Mouse (Mus musculus) brain, embryonic 14.5 days (tissue): ENCODE data around the gene Caskin1. TPM values are rescaled to one million over a fixed set of nuclear protein-coding genes. Genes with fewer than 3 reads are reported as not detected.

Experiments
- DNase-seq: peaks from one replicate; pipeline ENCODE4 v3.0.0-alpha.2; 2011; ENCODE audit warnings: low read depth
- CTCF ChIP-seq: fragments of 200-500 bp; IDR thresholded peaks from 2 replicates; pipeline ENCODE4 v1.5.1; 2012; ENCODE audit warnings: inconsistent platforms, mild to moderate bottlenecking, moderate library complexity, borderline replicate concordance; ENCODE audit not compliant: insufficient read depth, insufficient read length; ENCODE audit errors: extremely low read depth
- POLR2A ChIP-seq: fragments of 200-500 bp; IDR thresholded peaks from 2 replicates; pipeline ENCODE4 v1.6.1; 2012; ENCODE audit warnings: mild to moderate bottlenecking, inconsistent platforms, borderline replicate concordance; ENCODE audit not compliant: poor library complexity, insufficient read depth, insufficient read length, severe bottlenecking; ENCODE audit errors: extremely low read depth
- polyA plus RNA-seq: library from polyadenylated mRNA; depleted of rRNA; stranded (reverse); fragments of >200 nt; gene quantifications from 2 replicates; pipeline ENCODE4 v1.2.3, GENCODE M21; 2012

Gene Caskin1
- polyA plus RNA-seq, 1 experiment = 142 TPM

- TF ChIP-seq CTCF (no peak), POLR2A (0 out of 2 replicates have a peak, but pooled peaks have one; percentile 20)
- peak; percentile 72 for DNase-seq
These were observed 362 bp downstream of the Caskin1 start for GRCm38 (mm10) chr17:24488662-24489264.

- no peak for DNase-seq
- TF ChIP-seq CTCF (no peak), POLR2A (0 out of 2 replicates have a peak, but pooled peaks have one; percentile 5)
These were observed 1.0 kb downstream of the Caskin1 start for GRCm38 (mm10) chr17:24489265-24490030.

DNA sequence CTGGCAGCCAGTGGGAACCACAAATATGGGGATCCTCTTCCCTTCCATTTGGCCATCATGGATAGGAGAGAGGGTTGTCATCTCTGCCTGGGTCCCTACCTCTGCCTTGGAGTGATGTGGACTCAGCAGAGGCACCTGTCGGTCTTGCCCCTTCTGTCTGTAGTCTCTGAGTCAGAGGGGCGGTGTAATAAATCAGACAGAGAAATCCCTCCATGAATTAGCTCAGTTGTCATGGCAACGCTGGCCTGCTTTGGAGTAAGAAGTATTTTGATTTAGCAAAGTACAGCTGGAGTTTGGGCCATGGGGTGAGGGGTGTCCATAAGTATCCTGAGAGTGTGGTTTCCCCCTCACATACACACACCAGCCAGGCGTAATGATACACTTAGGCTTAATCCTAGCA, 2.0 kb downstream of the Caskin1 start:
- TF ChIP-seq POLR2A = no peak
- TF ChIP-seq CTCF = no peak
- peak; percentile 65 for DNase-seq

DNA sequence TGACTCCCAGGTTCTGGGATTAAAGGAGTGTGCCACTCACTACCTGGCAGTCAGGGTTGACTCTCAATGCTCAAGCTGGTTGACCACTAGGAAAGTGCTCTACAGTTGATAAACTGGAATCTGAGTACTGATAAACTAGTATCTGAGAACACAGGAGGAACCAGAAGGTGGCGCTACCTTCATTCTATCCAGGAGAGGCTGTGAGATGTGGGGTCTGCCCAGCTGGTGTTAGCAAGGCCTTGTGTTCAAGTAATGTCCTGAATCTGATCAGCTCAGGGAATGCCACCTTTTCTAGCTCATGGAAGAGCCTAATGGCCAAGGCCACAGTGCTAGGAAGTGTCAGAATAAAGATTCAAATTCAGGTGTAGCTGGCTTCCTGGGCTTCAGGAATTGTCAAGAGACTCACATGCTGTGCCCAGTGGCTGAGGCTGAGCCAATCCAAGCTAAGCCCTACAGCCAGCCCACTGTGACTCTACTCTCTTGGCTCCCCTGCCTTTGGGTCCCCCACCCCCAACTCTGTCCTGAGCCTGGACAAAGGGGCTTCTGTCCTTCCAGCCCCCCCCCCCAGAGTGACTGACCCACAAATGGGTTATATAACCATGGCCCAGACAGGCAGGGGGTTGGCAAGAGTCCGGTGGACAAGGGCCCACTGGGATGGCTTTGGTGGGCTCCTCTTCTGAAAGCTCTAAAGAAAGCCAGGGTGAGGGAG, 6.4 kb downstream of the Caskin1 start:
- DNase-seq = peak; percentile 66
- TF ChIP-seq POLR2A = no peak
- peak; percentile 45; the same call in 1 of the 2 replicates for TF ChIP-seq CTCF

DNA sequence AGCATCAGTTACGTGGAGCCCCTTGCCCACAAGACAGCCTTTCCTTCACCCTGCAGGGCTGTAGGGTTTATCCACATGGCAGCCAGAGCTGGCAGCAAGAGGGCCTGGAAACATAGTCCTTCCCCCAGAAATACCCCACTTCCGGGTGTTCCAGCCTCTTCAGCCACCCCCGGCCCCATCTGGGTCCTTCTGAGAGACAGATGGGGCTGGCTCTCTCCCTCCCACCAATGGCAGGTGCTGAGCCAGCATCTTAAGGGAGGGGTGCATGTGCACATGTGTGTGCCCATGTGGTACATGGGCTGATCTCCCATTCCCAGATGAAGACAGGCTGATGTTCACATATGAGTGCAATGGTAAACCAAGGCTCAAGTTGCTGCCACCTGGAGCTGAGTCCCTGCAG, 7.0 kb downstream of the Caskin1 start:
- TF ChIP-seq POLR2A (no peak), CTCF (no peak)
- peak; percentile 28 for DNase-seq

DNA sequence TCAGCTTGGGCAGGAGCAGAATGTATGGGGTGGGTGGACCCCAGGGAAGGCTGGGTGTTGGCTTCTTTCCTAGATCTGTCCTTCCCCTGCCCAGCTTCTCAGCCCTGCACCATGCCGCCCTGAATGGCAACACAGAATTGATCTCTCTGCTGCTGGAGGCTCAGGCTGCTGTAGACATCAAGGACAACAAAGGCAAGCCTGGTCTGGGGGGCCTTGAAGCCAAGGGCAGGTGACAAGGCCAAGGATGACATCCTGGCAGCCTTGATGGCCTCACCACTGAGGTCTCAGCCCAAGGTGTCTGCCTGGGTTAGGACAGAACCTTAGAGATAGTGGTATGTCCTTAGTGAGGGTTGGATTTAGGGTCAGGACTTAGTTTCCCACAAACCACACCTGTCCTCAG, 7.6 kb downstream of the Caskin1 start:
- no peak for TF ChIP-seq POLR2A
- no peak for TF ChIP-seq CTCF

DNA sequence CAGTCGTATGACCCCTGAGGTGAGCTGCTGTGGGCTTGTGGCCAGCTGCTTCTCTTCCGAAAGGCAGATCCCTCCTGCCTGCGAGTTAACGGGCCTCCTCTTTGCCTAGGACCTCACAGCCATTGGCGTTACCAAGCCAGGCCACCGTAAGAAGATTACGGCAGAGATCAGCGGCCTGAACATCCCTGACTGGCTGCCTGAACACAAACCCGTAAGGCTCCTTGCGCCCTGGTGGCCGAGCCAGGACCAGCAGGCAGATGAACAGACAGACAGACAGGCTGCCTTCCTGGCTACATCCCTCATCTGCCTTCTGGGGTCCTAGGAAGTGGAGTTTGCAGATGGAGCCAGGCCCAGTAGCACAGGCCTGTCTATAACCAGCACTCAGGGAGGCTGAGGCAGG, 13.8 kb downstream of the Caskin1 start:
- TF ChIP-seq CTCF (peak; percentile 13; the same call in 1 of the 2 replicates), POLR2A (no peak)
- DNase-seq = no peak

More for the DNA sequence above, 7.6 kb downstream of the Caskin1 start:
- no peak for DNase-seq

DNA sequence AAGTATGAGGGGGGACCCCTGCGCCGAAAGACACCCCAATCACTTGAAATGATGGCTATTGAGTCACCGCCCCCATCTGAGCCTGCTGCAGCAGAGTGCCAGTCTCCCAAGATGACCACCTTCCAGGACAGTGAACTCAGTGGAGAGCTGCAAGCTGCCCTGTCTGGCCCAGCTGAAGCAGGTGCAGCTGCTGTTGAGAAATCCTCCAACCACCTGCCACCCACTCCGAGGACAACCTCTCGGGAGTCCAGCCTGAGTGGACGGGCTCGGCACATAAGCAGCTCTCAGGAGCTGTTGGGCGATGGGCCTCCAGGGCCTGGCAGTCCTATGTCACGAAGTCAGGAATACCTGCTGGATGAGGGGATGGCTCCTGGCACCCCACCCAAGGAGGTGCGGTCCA, 15.7 kb downstream of the Caskin1 start:
- no peak for DNase-seq
- no peak for TF ChIP-seq POLR2A
- TF ChIP-seq CTCF = no peak

GRCm38 (mm10) chr17:24505286-24505955, 17.0 kb downstream of the Caskin1 start:
- TF ChIP-seq CTCF = no peak
- no peak for TF ChIP-seq POLR2A
- DNase-seq = no peak

- DNase-seq = peak; percentile 47
These were observed 18.1 kb downstream of the Caskin1 start for GRCm38 (mm10) chr17:24506332-24507070.

More at GRCm38 (mm10) chr17:24506332-24507070, 18.1 kb downstream of the Caskin1 start:
- no peak for TF ChIP-seq CTCF
- no peak for TF ChIP-seq POLR2A
